Mouse (Mus musculus) neural tube, embryonic 10.5 days (tissue): ENCODE measurements around the gene Rara.
"Not testable (repeated sequence)": the region's sequence is repeated elsewhere in the genome, so short reads cannot be mapped to it uniquely, and the experiment has no call there.

Source experiments
- DNase-seq: peaks from one replicate; pipeline ENCODE4 v3.0.0-alpha.2; 2017; ENCODE audit warnings: low spot score; ENCODE audit errors: extremely low spot score

Gene Rara

DNA sequence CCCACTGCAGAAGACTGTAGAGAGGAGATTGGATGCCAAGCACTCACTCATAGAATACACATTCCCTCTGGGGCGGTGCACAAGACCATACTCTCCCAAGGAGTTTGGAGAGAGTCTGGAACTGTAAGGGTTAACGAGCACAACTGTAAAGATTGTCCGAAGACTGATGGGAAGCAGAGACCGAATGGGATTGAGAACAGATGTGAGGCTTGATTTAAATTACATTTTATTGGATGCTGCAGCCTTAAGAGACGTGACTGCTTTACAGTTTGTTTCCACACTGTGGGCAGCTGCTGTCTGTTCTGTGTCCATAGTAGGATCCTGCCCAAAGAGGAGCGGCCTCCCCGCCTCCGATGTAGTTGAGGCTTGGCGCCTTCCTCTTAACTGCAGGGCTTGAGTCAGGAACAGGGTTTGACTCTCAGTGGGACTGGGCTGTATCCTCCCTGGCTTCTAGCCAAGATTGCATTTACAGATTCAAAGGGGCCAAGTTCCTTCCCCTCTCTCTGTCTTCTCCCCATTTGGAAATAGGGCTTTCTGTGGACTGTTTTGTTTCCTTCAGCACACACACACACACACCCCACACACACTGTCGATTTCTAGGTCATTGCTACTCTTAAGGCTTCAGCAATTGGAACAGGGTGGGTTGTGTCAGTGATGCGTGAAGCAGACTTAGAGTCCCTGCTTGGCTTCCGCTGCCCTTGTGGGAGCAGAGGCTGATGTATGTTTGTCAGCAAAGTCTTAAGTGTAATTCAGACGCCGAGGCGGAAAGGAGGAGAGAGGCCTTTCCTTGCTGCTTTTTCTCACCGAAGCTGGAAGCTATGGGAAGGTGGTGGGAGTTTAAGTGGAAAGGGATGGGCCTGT lies 4.5 kb upstream of the Rara start:
- not testable (repeated sequence) for DNase-seq

DNA sequence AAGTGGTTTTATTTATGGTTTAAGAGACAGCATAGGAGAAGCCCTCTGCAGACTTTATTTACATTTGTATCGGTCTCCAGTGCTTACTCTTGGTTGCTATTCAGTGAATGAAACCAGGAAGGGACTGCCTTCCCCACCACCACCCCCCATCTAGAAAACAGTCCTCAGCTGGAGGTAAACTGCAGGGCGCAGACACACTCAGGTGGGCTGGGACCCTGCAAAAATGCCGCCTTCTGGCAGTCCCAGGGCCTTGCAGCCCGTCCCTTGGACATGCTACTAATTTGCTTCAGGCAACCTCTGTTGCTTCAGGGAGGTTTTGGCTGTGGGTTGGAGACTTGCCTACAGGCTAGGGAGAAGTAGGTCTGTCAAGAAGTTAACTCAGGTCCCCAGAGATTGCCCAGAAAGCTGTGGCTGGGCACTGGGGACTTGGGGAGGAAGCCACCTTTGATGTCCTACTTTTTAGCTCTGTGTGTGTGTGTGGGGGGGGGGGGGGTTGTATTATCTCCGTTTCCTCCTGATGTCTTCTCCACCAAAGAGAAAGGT lies 2.9 kb upstream of the Rara start:
- DNase-seq = no peak

DNA sequence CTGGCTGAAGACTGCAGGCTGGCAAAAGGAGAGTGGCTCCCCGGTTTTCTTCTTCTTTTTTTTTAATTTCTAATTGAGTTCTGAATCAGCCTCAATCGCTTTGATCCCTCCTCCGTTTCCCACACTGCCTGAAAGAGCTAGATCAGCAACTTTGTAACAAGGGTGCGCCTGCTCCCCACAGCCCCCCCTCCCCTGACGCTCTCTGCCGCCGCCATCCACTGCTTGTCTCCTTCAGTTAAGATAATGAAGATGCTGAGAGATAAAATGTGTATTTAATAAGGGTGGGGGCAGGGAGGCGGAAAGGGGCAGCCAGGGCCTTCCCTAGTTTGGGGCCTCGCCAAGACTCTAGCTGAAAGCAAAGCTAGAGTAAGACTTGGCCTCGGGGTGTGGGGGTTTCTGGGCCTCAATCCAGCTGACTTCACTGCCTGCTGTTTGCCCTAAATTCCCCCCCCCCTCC lies 2.3 kb upstream of the Rara start:
- peak; percentile 50 for DNase-seq

DNA sequence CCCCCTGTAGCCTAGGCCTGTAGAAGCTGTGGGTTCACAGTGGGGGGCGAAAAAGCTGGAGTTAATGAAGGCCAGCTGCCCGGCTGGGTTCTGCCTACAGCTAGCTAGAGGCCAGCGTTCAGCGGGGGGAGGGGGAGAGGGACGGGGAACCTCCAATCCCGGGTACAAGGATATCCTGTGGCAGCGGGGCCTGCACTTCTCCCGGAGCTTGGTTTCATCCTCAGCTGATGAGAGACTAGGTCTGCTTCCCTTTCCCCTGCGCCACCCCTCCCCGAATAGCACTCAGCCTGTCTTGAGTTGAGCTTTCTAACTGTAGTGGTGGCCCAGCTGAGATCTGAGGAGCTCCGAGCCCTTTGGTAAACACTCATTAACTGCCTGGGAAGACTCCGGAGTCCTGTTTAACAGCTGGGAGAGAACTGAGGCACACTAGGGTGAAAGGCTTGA lies 1.7 kb upstream of the Rara start:
- peak; percentile 83 for DNase-seq

DNA sequence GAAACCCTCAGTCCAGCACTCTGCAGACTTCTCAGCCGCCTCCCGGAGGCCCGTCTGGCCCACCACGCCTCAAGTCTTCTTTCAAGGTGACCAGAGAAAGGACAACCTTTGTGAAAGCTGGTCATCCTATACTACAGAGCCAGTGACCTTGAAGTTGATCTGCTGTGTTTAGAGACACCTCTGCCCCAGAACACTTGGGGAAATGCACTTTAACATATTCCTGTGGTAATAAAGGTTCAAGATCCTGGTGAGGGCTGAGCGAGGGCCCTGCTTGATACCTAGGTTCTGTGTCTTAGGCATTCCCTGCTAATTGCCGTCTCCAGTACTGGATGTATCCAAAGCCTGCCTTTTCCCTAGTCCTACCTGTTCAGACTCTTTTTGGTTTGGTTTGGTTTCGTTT lies 1.1 kb upstream of the Rara start:
- no peak for DNase-seq

DNA sequence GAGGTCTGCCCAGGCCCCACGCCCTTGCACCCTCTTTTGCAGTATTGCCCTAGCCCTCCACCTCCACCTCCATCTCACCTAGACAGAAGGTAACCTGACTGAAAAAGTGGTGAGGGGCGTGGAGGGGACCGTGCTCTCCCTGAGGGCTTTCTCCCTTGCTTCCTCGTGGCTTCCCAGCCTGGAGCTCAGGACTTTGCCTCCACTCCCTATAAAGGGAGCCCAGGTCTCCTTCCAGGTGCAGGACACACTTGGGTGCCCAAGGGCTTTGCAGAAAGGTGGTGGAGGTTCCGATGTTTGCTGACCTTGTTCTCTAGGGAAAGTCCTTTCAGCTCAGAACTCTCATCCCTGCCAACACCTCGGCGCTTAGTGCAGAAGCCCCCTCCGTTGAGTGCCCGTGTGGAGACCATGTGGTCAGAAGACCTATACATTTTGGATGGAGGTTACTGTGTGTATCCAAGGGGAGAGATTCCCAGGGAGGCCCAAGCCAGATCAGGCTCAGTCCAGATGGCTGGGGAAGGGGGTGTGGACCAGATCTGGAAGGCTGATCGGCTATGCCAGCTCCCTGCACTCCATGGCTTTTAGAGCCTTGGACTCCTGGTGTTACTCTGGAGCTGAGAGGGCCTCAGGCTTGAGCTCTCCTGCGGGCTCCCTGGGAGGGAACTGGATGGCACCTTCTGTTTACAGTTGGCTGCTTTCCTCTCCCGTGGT lies 722 bp downstream of the Rara start:
- DNase-seq = no peak

DNA sequence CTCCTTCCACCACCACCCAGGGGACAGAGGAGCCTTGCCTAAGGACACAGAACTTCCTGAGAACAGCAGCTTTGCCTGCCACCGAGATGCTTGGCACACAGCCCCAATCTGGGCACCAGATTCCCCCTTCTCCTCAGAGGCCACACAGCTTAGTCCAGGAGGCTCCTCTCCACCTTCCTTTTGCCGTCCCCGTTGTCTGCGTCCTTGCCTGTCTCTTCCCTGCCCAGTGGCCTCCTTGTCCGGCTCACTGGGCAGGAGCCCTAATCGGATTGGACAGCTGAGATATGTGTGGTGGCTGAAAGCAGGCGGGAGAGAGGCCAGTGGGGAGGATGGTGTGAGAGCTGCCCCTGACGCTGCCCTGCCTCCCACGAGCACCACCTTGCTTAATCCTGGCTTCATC lies 1.9 kb downstream of the Rara start:
- DNase-seq = no peak

DNA sequence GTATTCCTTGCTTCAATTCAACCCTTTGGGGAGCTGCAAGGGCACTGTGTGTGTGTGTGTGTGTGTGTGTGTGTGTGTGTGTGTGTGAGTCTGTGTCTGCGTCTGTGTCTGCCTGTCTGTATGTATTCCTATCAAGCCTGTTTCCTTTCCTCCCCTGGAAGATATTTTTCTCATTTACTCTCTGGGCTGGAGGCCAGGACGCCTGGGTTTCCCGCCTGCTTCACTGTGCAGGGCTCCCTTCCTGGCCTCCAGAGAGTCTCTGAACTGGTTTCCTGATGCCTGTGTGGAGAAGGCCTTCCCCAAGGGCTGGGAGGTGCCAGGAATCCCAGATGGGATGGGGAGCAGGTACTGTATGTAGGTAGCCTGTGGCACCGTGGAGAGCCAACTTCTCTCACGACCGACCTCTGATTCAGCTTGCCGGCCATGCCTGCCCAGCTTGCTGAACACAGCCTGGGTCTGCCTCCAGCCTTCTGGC lies 2.5 kb downstream of the Rara start:
- DNase-seq = no peak

DNA sequence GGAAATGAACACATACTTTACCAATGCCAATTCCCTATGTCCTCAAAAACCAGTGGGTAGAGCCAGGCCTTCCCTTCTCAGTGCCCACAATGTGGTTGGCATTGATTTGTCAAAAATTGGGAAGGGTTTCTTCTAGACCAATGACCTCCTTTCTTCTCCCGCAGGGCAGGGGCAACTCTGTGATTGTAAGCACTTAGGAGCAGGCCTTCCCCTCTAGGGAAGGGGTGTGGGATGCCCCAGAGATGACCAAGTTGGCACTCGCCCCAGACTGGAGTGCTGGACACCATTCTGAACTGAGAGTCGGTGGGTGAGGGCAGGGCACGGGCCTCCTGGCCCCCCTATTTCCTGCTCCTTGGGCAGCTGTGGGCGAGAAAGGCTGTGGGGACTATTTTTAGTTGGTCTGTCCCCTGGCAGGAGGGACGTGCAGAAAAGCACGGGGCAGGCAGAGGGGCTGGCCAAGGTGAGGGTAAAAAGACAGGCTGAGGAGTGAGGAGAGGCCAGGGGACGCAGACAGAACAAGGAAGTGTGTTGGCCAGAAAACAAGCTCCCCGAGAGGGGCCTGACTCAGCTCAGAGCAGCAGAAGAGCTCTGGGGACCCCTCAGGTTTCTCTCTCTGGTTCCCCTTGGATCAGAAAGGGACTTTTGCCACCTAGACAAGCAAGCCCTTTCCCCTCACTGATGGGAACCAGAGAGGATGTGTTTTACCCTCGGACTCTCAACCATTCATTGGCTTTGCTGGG lies 3.3 kb downstream of the Rara start:
- no peak for DNase-seq

DNA sequence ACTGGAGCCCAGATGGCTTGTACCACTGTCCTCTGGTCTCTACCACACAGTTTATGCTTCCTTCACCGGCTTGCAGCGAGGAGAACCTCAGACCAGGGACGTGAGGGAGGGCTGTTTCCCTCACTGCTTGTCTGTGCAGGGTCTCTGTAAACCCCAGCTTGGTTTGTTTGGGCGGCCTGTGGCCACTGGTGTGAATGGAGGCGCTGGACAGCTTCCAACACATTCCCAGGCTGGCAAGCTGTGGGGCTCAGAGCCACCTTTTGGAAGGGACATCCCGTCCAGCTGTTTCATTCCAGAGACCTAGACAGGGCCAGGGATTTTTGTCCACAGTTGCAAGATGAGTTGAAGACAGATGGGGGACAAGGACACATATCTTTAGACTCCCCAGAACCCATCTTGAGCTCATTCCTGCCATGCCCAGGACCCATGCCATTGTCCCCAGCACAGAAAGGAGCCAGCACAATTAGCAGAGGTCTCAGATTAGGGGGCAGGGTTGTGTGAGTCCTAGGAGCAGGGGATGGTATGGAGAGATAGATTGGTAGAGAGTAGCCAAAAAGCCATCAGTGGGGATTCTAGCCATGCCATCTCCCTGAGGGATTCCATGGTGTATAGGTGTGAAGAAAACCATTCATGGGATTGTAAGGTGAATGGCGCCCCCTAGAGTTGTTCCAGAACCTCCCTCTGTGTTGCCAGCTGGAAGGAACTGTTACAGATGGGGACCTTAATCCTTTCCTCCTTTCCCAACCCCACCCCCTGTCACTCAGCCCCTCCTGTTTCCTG lies 4.1 kb downstream of the Rara start:
- DNase-seq = no peak

DNA sequence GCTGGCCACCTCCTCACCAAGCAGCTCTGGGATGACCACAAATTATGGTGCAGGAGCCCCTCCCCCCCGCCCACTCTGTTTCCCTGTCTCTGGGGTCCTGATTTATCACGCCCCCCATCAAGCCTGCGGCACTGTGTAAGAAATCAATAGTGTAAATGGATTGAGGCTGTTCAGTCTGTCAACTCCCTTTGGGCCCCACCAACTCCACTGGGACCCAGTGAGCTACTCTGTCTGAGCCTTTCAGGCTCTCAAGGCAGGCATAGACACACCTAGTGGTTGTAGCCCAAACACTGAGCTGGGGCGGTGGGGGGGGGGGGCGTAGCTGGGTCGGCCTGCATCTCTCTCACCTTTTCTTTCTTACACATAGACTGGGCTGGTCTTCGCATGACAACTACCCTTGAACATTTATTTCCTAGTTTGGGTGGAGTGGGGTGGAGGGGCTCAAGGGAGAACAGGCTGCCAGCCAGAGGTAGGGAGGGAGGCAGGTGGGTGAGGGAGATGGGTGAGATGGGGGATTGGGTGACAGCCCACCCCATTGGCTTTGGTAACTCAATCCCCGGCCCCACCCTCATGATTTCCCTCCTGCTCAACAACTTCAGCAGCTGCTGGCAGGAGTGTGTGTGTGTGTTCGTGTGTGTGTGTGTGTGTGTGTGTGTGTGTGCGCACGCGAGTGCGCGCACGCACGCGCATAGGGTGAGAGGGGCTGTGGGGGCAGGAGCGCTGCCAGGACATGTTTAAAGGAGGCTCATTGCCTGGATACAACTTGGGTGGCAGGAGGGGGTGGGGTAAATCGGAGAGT lies 4.9 kb downstream of the Rara start:
- DNase-seq = peak; percentile 55

DNA sequence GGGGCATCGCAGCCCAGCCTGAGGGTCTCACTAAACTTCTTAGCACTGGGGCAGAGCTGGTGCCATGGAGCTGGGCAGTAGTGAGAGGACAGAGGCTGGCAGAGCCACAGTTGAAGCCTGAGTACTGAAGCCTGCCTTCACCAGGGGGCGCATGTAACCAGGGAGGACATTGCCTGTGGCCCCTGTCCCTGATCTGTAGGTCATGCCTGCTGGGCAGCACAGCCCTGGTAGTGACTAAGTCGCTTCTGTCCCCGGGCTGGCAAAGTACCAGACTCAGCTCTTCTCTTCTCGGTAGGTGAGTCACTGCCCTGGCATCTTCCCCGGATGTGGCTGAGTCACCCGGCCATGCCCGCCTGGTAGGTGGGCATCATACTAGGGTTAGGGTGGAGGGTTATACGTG lies 5.5 kb downstream of the Rara start:
- peak; percentile 44 for DNase-seq

DNA sequence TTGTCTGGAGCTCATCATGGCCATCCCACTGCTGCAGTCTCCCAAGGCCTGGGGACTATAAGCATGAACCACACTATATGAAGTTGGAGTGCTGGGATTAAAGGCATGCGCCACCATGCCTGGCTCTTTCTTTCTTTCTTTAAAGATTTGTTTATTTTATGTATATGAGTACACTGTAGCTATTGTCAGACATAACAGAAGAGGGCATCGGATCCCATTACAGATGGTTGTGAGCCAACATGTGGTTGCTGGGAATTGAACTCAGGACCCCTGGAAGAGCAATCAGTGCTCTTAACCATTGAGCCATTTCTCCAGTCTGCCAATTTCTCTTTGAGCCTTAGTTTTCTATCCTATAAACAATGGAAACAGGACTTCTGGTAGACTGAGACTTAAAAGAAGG lies 6.2 kb downstream of the Rara start:
- DNase-seq = not testable (repeated sequence)

DNA sequence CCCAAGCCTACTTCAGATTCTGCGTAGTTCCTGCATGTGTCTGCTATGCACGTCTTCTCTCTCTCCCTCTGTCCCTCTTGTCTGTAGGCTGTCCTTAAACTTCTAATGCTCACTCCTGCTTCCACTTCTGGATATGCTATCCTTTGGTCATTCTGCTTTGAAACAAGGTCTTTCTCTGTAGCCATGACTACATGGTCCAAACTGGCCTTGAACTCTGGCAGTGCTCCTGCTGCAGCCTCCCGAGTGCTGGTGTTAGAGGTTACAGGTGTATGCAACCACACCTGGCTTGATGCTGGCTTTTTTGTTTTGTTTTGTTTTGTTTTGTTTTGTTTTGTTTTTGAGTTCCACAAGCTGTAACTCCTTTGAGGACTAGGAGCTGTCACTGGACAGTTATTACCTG lies 6.7 kb downstream of the Rara start:
- no peak for DNase-seq

DNA sequence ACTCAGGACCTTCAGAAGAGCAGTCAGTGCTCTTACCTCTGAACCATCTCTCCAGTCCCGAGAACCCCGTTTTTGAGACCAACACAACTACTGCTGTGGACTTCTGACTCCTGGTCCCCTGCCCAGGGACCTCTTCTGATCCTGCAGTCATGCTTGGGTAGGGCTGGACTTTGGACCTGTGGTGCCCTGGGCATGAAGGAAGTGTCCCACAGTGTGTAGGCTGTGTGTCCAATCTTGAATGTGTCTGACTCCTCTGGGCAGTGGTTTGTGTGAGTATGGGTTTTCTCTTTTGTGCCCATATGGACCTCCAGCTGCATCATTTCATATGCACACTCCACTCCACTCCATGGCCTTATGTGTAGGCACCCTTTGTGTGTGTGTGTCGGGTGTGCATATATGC lies 7.5 kb downstream of the Rara start:
- DNase-seq = no peak

DNA sequence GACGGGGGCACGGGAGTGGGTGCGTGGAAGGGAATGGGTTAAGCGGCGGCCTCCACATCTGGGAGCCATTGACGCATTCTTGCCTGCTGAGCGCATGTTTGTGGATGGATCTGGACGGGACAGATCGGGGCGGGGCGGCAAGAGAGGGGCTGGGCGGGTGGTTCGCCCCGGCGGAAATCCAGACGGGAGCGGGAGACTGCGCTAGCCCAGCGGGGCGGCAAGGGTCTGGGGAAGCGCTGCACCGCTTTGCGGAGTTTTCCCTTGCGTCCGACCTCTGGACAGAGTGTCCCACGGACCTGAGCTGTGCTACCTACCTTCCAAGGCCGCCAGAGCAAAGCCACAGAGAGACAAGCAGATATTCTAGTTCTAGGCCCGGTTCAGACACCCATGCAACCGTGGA lies 8.6 kb downstream of the Rara start:
- DNase-seq = peak; percentile 81

DNA sequence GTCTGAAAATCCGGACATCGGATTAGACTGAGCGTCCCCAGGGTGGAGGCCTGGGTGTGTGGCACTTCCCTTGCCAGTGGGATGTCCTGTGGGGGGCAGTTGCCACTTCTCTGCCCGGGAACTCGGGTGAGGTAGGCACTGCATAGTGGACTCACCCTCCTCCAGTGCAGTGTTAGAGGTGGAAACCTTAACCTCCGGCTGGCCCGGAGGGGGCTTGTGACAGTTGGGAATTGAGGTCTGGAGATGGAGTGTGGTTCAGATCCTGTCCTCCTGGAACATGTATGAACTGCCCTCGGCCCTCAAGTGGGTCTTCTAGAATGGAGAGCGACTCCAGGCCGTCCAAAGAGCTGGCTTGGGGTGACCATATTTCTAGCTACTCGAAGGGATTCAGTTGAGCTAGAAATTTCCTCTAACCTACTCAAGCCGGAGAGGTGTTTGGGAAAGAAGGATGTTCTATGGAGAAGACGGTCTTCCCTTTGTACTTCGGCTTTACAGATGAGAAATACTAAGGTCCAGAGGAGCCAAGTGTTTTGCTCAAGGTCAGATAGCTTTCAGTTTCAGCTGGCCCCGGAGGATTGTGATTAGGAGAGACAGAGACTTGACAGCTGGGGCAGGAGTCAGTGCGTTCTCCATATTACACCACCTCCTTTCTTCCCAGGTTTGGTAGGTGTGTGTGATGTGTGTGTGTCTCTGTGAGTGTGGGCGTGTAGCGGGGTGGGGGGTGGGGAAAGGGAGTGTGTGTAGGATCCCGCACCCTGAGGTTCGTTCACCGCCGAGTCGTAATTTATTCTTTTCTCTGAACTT lies 9.2 kb downstream of the Rara start:
- peak; percentile 55 for DNase-seq

DNA sequence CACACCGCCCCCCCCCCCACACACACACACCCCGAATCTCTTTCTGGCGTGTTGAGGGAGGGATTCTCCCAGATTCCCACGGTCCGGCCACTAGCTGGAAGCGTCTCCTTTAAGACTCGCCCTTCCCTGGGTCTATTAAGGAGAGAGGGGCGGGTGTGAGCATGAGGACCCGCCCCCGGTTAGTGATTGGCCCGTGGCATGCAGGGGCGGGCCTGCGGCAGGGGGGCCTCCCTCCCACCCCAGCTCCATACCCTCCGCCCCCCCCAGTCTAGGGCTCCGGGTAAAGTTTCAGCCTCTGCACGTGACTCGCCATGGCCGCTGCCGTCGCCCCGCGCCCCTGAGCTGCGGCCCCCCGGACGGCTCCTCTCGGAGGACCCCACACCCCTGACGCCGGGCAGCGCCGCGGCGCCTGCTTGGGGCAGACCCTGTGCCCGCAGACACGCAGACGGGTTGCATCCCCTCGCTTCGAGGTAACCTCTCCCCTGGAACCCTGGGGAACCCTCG lies 9.8 kb downstream of the Rara start:
- DNase-seq = peak; percentile 83
